Mouse (Mus musculus): ENCODE results near the gene Adarb1. TPM values are rescaled to one million over a fixed set of nuclear protein-coding genes. Genes with fewer than 3 reads are reported as not detected.

Adarb1 gene
- polyA plus RNA-seq (2017; shearing (Covaris generic)): 0.61 TPM

GRCm38 (mm10) chr10:77418138-77418537 lies at the start of gene Adarb1:
Gene Adarb1, minus strand, starts transcription at chr10:77418270.

GRCm38 (mm10) chr10:77258704-77259621 lies 159.1 kb downstream of the Adarb1 start, which contains the start of gene Pofut2:
Gene Pofut2, plus strand, starts transcription at chr10:77259218.

Other genes starting within 250 kb of the Adarb1 start
- 51.8 TPM for gene Pofut2, start 159.1 kb downstream of the Adarb1 start, polyA plus RNA-seq (2017; shearing (Covaris generic))
- 53.3 TPM for gene Fam207a, start 97.5 kb upstream of the Adarb1 start, polyA plus RNA-seq (2017; shearing (Covaris generic))
- gene Itgb2, start 112.0 kb upstream of the Adarb1 start, polyA plus RNA-seq (2017; shearing (Covaris generic)): 668 TPM
- 130 TPM for gene Pttg1ip, start 163.4 kb upstream of the Adarb1 start, polyA plus RNA-seq (2017; shearing (Covaris generic))
- gene Sumo3, start 187.8 kb upstream of the Adarb1 start, polyA plus RNA-seq (2017; shearing (Covaris generic)): 133 TPM
- gene Gm49325, start 187.9 kb upstream of the Adarb1 start, polyA plus RNA-seq (2017; shearing (Covaris generic)): not detected
- gene Ube2g2, start 204.0 kb upstream of the Adarb1 start, polyA plus RNA-seq (2017; shearing (Covaris generic)): 75.8 TPM

All from inflammation-experienced regulatory T-cells, adult 16 weeks (primary cell).